Mouse (Mus musculus) lung, adult 2 months (tissue): ENCODE measurements around the gene Tmeff1.
"Not testable (repeated sequence)": the region's sequence is repeated elsewhere in the genome, so short reads cannot be mapped to it uniquely, and the experiment has no call there.

Source experiments
- CTCF ChIP-seq: fragments of 200-500 bp; IDR thresholded peaks from 2 replicates; pipeline ENCODE4 v1.5.1; 2011; ENCODE audit warnings: mild to moderate bottlenecking, low read length, control low read depth; ENCODE audit not compliant: insufficient read depth
- POLR2A ChIP-seq: fragments of 200-500 bp; IDR thresholded peaks from 2 replicates; pipeline ENCODE4 v1.6.1; 2011; ENCODE audit warnings: low read depth, mild to moderate bottlenecking, control low read depth, low read length, borderline replicate concordance; ENCODE audit errors: extremely low read depth

- TF ChIP-seq POLR2A, CTCF: not testable (repeated sequence)
Observed at GRCm38 (mm10) chr4:48683633-48684209, 98.7 kb downstream of the Tmeff1 start.
